Mouse (Mus musculus) forebrain, postnatal 0 days (tissue): Measurements from ENCODE around the gene Abcf2. TPM values are rescaled to one million over a fixed set of nuclear protein-coding genes. Genes with fewer than 3 reads are reported as not detected.
A peak's percentile ranks its signal among the peaks of the same experiment; 100 is the strongest.

Source experiments
- ATAC-seq: fragments of 200-750 bp; cut with Nextera tagmentation; 2 replicates; pipeline ENCODE4 v1.8.0; 2017; ENCODE audit warnings: mild to moderate bottlenecking, moderate library complexity
- DNase-seq: peaks from one replicate; pipeline ENCODE4 v3.0.0-alpha.2; 2015
- H3K27ac ChIP-seq: fragments of 300-500 bp; sonication (generic); 2 replicates; pipeline ENCODE4 v1.5.1; 2014; ENCODE audit warnings: low read depth, mild to moderate bottlenecking, antibody characterized with exemption, low read length, moderate library complexity, mixed read lengths
- H3K27me3 ChIP-seq: fragments of 300-500 bp; sonication (generic); 2 replicates; pipeline ENCODE4 v1.6.1; 2014; ENCODE audit warnings: mild to moderate bottlenecking, low read length, mixed read lengths; ENCODE audit not compliant: insufficient read depth
- H3K36me3 ChIP-seq: fragments of 300-500 bp; sonication (generic); 2 replicates; pipeline ENCODE4 v1.6.1; 2014; ENCODE audit warnings: mild to moderate bottlenecking, moderate library complexity; ENCODE audit not compliant: insufficient read depth
- H3K4me1 ChIP-seq: fragments of 300-500 bp; sonication (generic); 2 replicates; pipeline ENCODE4 v1.6.1; 2014; ENCODE audit warnings: antibody characterized with exemption; ENCODE audit not compliant: insufficient read depth
- H3K4me2 ChIP-seq: fragments of 300-500 bp; sonication (generic); 2 replicates; pipeline ENCODE4 v1.6.1; 2014; ENCODE audit warnings: low read depth, mild to moderate bottlenecking, moderate library complexity
- H3K4me3 ChIP-seq: fragments of 300-500 bp; sonication (generic); 2 replicates; pipeline ENCODE4 v1.5.1; 2014; ENCODE audit warnings: low read depth, low read length, mixed read lengths
- H3K9ac ChIP-seq: fragments of 300-500 bp; sonication (generic); 2 replicates; pipeline ENCODE4 v1.6.1; 2014; ENCODE audit warnings: mild to moderate bottlenecking
- H3K9me3 ChIP-seq: fragments of 300-500 bp; sonication (generic); 2 replicates; pipeline ENCODE4 v1.6.1; 2016; ENCODE audit warnings: low read length
- CTCF ChIP-seq: sonication (generic); IDR thresholded peaks from 2 replicates; pipeline ENCODE4 v1.5.1; 2016; ENCODE audit warnings: antibody characterized with exemption, control low read depth, low read depth
- WGBS: fragments of 180-500 bp; shearing (Covaris S2); extraction: QIAGEN DNeasy Blood & Tissue Kit; methylation state at CpG from one replicate; pipeline ENCODE4 v1.1.7; 2014; 5-methylcytosine and 5-hydroxymethylcytosine counted together
- polyA plus RNA-seq: library from polyadenylated mRNA; unstranded; fragments of >200 nt; fragmentation: Nextera tagmentation; extraction: Ambion mirVana; gene quantifications from 2 replicates; pipeline ENCODE4 v1.2.1, GENCODE M21; 2015
- total RNA-seq: library from RNA; depleted of rRNA; stranded (reverse); fragments of >200 nt; gene quantifications from 2 replicates; pipeline ENCODE4 v1.2.3, GENCODE M21; 2014; rRNA removed

Gene Abcf2
- 59.8 and 66.2 TPM in 2 replicates for total RNA-seq
- 73.7 and 80.8 TPM in 2 replicates for polyA plus RNA-seq

DNA sequence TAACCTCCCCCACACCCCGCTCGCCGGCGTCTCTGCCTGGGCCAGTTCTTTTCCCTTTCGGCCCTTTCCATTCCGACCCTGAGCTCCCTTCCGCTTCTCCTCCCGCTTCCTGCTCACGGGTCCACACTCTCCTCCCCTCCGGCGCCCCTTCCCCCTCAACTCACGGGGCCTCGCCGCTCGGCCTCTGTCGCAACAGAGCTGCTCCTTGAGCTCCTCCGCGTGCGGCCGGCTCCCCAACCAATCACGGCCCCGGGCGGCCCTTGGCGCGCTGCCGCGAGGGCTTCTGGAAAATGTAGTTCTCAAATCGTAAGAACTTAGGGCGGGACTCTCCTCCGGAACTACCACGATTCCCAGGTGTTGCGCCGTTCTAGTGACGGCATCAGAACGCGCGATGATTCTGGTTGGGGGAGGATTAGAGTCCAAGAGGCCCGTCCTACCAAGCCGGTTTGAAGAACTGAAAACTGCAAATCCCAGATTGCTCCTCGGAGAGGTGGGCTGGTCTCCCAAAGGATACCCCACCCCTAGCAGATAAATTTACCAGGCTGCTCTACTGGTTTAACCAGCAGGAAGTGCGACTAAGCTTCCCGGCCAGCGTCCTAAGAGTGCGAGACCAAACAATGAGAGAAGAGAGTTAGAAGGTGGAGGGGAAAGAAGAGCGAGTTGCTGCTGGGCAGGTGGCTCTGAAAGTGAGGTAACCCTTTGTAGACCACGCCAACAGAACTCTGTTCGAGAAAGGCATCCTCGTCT lies at the start of gene Abcf2:
Abcf2 (minus strand) TSS at position 285 of the 747 bp plus-strand sequence.
- WGBS, result under 1% methylated on average over 48 of the region's 48 CpGs
- peak within 1 kb of the TSS; percentile 53 for H3K9ac ChIP-seq
- H3K4me3 ChIP-seq, result peak within 1 kb of the TSS; percentile 56
- ATAC-seq (peak; percentile 97), DNase-seq (peak; percentile 100)
- peak within 1 kb of the TSS; percentile 83 for H3K4me2 ChIP-seq
- peaks cover 8% of the 10 kb centered on the region; the same call in 1 of the 2 replicates for H3K4me1 ChIP-seq
- peaks cover 26% of the 10 kb centered on the region for H3K36me3 ChIP-seq
- no peaks in the 10 kb centered on the region for H3K9me3 ChIP-seq
- TF ChIP-seq CTCF, result no peak
- H3K27ac ChIP-seq, result peak within 1 kb of the TSS; percentile 58; the same call in 1 of the 2 replicates
- no peaks in the 10 kb centered on the region for H3K27me3 ChIP-seq

DNA sequence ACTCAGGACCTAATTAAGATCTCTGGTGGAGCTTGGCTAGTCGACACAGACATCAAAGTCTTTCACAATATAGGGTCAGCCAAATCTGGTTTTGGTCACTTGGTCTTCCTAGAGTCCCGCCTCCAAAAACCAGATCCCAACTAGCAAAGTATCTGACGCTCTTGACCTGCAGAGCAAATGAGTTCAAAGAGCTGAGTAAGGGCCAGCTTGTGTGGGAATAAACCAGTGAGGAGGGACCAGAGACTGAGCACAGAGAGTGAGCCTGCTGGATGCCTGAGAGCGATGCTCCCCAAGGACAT lies 47.5 kb upstream of the Abcf2 start:
- WGBS, result 30% methylated on average over 4 of the region's 4 CpGs
- ATAC-seq (no peak), DNase-seq (no peak)
- Histone ChIP-seq H3K36me3 (no peaks in the 10 kb centered on the region), H3K9me3 (no peaks in the 10 kb centered on the region), H3K9ac (peak overlapping the region; percentile 82), H3K27me3 (no peaks in the 10 kb centered on the region), H3K4me1 (peaks cover 28% of the 10 kb centered on the region), H3K4me2 (peak overlapping the region; percentile 61), H3K27ac (peak overlapping the region; percentile 79; the same call in 1 of the 2 replicates), H3K4me3 (peak overlapping the region; percentile 63)
- no peak for TF ChIP-seq CTCF

DNA sequence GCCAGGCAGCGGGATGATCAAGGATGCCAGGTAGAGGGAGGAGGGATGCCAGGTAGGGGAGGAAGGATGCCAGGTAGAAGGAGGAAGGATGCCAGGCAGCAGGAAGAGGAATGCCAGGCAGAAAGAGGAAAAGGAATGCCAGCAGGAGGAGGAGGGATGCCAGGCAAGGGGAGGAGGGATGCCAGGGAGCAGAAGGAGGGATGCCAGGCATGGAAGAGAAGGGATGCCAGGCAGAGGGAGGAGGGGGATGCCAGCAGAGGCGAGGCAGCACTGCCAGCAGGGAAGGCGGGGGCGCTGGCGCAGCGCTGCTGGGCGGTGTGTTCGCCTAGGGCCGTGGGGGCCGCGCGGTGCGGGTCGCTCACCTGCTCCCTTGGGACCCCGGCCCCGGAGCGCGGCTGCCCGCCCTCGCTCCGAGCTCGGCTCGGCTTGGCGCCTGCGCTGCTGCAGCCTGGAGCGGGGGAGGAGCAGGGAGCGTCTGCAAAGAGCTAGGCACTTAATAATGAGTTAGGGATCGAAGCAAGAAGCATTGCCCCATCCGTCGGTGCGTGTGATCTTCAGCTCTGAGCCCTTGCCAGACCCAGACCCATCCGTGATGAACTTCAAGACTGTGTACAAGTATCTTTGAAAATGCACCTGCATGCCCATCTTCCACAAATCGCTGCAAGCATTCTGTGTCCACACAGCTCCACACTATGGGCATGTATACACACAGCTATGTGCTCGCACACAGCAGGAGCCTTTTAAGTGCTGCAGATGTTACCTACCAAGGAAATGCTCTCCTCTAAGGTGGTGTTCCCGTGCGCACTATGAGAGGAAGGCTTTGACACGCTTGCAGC lies 46.9 kb upstream of the Abcf2 start, which contains the start of gene Smarcd3:
Smarcd3 (minus strand) TSS at position 426 of the 836 bp plus-strand sequence.
- Histone ChIP-seq H3K27me3 (no peaks in the 10 kb centered on the region), H3K4me2 (peak within 1 kb of the TSS; percentile 61), H3K9me3 (no peaks in the 10 kb centered on the region), H3K27ac (peak within 1 kb of the TSS; percentile 79), H3K9ac (peak within 1 kb of the TSS; percentile 82), H3K4me3 (peak within 1 kb of the TSS; percentile 63), H3K36me3 (no peaks in the 10 kb centered on the region), H3K4me1 (peaks cover 28% of the 10 kb centered on the region)
- no peak; the same call in 1 of the 2 replicates for TF ChIP-seq CTCF
- peak; percentile 91 for DNase-seq
- WGBS, result 3% methylated on average over 28 of the region's 37 CpGs
- ATAC-seq, result peak; percentile 94

DNA sequence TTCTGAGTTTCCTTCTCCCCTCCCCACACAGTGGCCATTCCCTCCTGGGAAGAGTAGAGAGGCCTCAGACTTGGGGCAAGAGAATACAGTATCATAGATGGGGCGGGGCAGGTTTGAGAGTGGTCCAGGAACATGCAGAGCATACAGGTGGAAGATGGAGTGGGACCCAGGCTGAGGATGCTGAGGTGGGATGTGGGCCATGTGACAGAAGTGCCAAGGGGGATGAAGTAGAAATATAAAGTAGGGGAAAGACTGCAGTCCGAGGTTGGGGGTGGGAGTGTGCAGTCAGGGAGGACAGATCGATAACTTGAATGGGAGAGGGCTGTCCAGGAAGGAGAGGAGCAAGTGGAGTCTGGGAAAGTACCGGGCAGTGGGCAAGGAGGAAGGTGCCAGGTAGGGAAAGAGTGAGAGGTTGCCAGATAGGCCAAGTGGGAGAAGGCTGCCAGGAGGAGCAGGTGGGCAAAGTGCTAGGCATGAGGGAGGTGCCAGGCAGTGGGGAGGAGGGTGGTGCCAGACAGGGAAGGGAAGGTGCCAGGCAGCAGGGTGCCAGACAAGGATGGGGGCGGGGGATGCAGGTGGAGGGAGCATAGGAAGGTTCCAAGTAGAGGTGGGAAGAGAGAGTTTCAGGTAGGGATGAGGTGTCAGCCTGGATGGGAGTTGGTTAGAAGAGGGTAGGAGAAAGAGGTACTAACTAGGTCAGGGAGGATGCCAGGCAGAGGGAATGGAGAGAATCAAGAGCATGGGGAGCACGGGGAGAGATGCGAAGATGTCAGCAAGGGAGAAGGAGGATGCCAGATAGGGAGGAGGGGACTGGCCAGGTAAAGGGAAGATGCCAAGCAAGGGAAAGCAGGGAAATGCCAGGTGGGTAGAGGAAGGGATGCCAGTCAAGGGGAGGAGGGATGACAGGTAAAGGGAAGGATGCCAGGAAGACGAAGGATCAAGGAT lies 46.0 kb upstream of the Abcf2 start:
- WGBS, result 38% methylated on average over 8 of the region's 8 CpGs
- no peak for DNase-seq
- peaks cover 28% of the 10 kb centered on the region for H3K4me1 ChIP-seq
- peak overlapping the region; percentile 61 for H3K4me2 ChIP-seq
- H3K9ac ChIP-seq, result peak overlapping the region; percentile 82
- H3K4me3 ChIP-seq, result peak overlapping the region; percentile 63
- peak; percentile 12 for ATAC-seq
- H3K36me3 ChIP-seq, result no peaks in the 10 kb centered on the region
- no peaks in the 10 kb centered on the region for H3K9me3 ChIP-seq
- H3K27ac ChIP-seq, result peak overlapping the region; percentile 79
- no peaks in the 10 kb centered on the region for H3K27me3 ChIP-seq
- TF ChIP-seq CTCF, result no peak

DNA sequence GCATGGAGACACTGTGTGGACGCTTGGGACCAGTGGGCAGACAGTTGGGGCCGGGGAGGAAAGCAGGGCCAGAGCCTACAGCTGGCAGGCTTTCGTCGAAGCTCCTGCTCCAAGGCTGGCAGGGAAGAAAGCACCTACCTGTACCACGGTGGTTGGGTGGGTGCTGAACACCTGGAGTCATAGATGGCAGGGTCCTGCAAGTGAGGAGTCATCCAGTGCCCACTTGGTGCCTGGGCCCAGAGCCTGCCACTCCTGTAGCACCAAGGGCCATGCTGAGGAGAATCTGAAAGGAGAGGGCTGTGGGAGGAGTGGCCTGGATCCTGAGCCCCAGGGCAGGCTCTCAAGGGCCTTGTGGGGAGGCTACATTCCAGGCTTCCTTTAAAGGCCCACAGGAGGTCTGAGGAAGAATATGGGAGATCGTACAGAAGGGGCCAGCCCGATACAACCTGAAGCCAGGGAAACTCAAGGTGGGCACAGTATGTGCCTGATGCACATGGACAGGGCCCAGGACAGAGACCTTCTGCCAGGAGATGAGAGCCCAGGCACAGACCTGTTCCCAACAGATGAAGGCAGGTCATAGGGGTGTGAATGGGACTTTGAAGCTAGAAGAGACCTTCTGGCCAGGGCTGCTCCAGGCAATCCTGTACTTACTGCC lies 45.2 kb upstream of the Abcf2 start:
- 0 out of 2 replicates have a peak overlapping the region, but pooled peaks have one; percentile 10 for H3K9ac ChIP-seq
- H3K27ac ChIP-seq, result no peak overlapping the region
- no peak for TF ChIP-seq CTCF
- 75% methylated on average over 7 of the region's 7 CpGs for WGBS
- ATAC-seq (no peak), DNase-seq (no peak)
- H3K27me3 ChIP-seq, result no peaks in the 10 kb centered on the region
- no peaks in the 10 kb centered on the region for H3K9me3 ChIP-seq
- peaks cover 28% of the 10 kb centered on the region for H3K4me1 ChIP-seq
- no peaks in the 10 kb centered on the region for H3K36me3 ChIP-seq
- H3K4me3 ChIP-seq, result no peak overlapping the region
- 0 out of 2 replicates have a peak overlapping the region, but pooled peaks have one; percentile 61 for H3K4me2 ChIP-seq

DNA sequence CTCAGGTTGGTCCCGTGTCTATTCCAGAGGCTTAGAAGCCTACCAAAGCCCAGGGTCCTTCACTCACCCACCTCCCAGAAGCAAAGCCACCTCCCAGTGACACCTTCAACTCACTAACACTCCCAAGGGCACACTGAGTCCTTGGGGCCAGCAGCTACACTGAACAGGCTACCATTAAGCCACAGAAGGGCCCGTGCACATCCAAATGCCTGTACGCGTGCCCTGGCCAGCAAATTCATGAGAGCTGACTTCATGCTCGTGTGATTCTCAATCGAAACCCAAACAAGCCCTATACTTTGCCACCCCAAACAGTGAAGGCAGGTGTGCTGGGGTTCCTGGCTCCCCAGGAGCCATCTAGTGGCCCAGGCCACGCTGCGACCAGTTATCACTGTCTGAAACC lies 43.4 kb upstream of the Abcf2 start:
- Histone ChIP-seq H3K9me3 (no peaks in the 10 kb centered on the region), H3K27me3 (no peaks in the 10 kb centered on the region), H3K9ac (no peak overlapping the region), H3K27ac (no peak overlapping the region), H3K4me1 (peaks cover 28% of the 10 kb centered on the region), H3K4me3 (no peak overlapping the region), H3K36me3 (no peaks in the 10 kb centered on the region; the same call in 1 of the 2 replicates), H3K4me2 (no peak overlapping the region)
- no peak for TF ChIP-seq CTCF
- ATAC-seq (no peak), DNase-seq (no peak)
- 69% methylated on average over 8 of the region's 8 CpGs for WGBS
